8 mouse cellular contexts compared by ENCODE assay signal in genomic region chr13:44839866-44840835, GRCm38 (mm10).
DNase-seq lines count a peak whose midpoint lies in the region; ATAC-seq and TF ChIP-seq lines count a peak whose summit lies in the region.

No protein-coding gene starts in this region.

- peaks cover 47% of the 10 kb centered on the region for H3K4me1 ChIP-seq in hindbrain, embryonic 13.5 days (replicated peaks)
- peaks cover 36% of the 10 kb centered on the region for H3K4me1 ChIP-seq in lung, embryonic 15.5 days

- POLR2A ChIA-PET in Patski (lab: Charles Lee) = interaction anchor here (1.1 kb wide), 1 partner anchor 34 kb away, joined by 3 read pairs; no protein-coding TSS in a partner anchor

- H3K27ac ChIP-seq in hindbrain, embryonic 13.5 days = peak overlapping the region; percentile 96
- H3K27ac ChIP-seq in lung, embryonic 15.5 days = peak overlapping the region; percentile 65

- peak overlapping the region; percentile 75 for H3K4me2 ChIP-seq in hindbrain, embryonic 13.5 days
- H3K4me2 ChIP-seq in lung, embryonic 15.5 days = peak overlapping the region; percentile 63

- no peak for ATAC-seq in Patski
- peak; percentile 92 for ATAC-seq in hindbrain, embryonic 13.5 days (ENCODE audit: low FRiP score)
- peak; percentile 94 for ATAC-seq in lung, embryonic 15.5 days (ENCODE audit: borderline replicate concordance, extremely low read depth, low FRiP score, low TSS enrichment)
- no peak for ATAC-seq in CD4-positive, CD25-positive, alpha-beta regulatory T cell, adult 4 months

- peak; percentile 7 for DNase-seq in Patski (ENCODE audit: low read depth, low spot score)
- DNase-seq in cerebellum, postnatal 25 days = peak; percentile 80 to 87
- DNase-seq in frontal cortex, postnatal 25 days (ENCODE audit: low spot score in 2 of 2) = peak; percentile 35 to 47
- peak; percentile 77 to 84 for DNase-seq in layer of hippocampus, postnatal 14 days (ENCODE audit: low spot score in 2 of 2)
- DNase-seq in retina, embryonic 14.5 days (ENCODE audit: low spot score) = peak; percentile 86

- no peaks in the 10 kb centered on the region for H3K9me3 ChIP-seq in hindbrain, embryonic 13.5 days
- H3K9me3 ChIP-seq in lung, embryonic 15.5 days = no peaks in the 10 kb centered on the region

- peak overlapping the region; percentile 49 for H3K4me3 ChIP-seq in hindbrain, embryonic 13.5 days
- peak overlapping the region; percentile 35 for H3K4me3 ChIP-seq in lung, embryonic 15.5 days

- 2% methylated on average over 20 of the region's 20 CpGs for WGBS in hindbrain, embryonic 13.5 days
- 8% methylated on average over 20 of the region's 20 CpGs for WGBS in lung, embryonic 15.5 days

- H3K9ac ChIP-seq in hindbrain, embryonic 13.5 days = peak overlapping the region; percentile 71
- H3K9ac ChIP-seq in lung, embryonic 15.5 days = no peak overlapping the region

- no peaks in the 10 kb centered on the region for H3K27me3 ChIP-seq in Patski
- no peaks in the 10 kb centered on the region for H3K27me3 ChIP-seq in hindbrain, embryonic 13.5 days
- H3K27me3 ChIP-seq in lung, embryonic 15.5 days = no peaks in the 10 kb centered on the region

- CTCF ChIA-PET in Patski (lab: Charles Lee) = interaction anchor here (1.6 kb wide), 1 partner anchor 11 kb away, joined by 3 read pairs; no protein-coding TSS in a partner anchor

- in situ Hi-C loops in Patski (cut with MboI; ENCODE audit: low pct_unique_long_range_greater_than_20kb) = no loop called here

- TF ChIP-seq CTCF in Patski (IDR thresholded peaks at IDR 0.05) = no peak

- H3K36me3 ChIP-seq in hindbrain, embryonic 13.5 days = no peaks in the 10 kb centered on the region
- no peaks in the 10 kb centered on the region for H3K36me3 ChIP-seq in lung, embryonic 15.5 days

Comparison
In these comparisons a context has a peak if more than half of its experiments do, and no peak if none do; other contexts are left out.
1. ATAC-seq: peak in hindbrain, embryonic 13.5 days (single experiment) and lung, embryonic 15.5 days (single experiment); none in Patski (single experiment) and CD4-positive, CD25-positive, alpha-beta regulatory T cell, adult 4 months (single experiment).
2. DNase-seq: peak in every context shown above with its lines; median percentile 86 in retina, embryonic 14.5 days; 84 in cerebellum, postnatal 25 days; 80 in layer of hippocampus, postnatal 14 days; 41 in frontal cortex, postnatal 25 days; 7 in Patski.